Mouse (Mus musculus) cortical plate, adult 2 months (tissue): ENCODE results near the gene Tapt1.

Experiments
- CTCF ChIP-seq: fragments of 200-500 bp; IDR thresholded peaks from 2 replicates; pipeline ENCODE4 v1.5.1; 2011; ENCODE audit warnings: mild to moderate bottlenecking, control low read depth, low read length; ENCODE audit not compliant: insufficient read depth; ENCODE audit errors: extremely low read depth
- POLR2A ChIP-seq: fragments of 200-500 bp; IDR thresholded peaks from 2 replicates; pipeline ENCODE4 v1.6.1; 2011; ENCODE audit warnings: mild to moderate bottlenecking, low read length, control low read depth; ENCODE audit not compliant: insufficient read depth; ENCODE audit errors: extremely low read depth

DNA sequence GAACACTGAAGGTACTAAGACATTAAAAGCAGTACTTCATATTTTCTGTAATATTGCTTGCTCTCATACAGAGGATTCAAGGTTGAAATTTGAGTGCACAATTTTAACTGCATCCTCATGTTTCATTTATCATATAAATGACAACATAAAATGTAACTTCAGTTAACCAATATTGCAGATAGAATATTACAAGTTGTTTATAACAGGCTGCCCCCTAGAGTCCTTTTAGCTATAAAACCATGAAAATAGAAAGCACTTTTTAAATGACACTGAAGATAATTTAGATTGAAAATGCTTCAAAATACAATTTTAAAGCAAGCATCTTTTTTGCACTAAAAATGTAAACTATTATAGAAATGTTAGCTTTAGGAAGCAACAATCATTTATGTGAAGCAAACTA, 24.8 kb downstream of the Tapt1 start:
- TF ChIP-seq CTCF (no peak), POLR2A (no peak)
